In the genomic region with DNA sequence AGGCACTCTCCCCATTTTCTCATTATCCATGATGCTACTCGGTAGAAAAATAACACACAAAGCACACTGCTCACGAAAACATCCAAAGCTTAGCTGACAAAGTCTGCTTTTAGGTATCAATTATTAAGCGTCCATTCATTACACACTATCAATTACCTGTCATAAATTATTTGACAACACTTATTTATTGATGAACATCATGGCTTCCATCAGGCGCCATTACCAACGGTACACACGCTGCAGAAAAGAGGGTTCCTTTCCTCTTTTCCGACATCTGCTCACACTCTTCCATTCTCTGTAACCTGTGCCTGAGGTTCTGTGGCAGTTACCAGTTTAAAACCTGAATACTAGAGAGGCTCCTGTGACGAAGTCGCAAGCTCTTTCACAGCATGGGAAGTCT, we compare ENCODE assay signal across 40 mouse cellular contexts. TPM values are rescaled to one million over a fixed set of nuclear protein-coding genes. Genes with fewer than 3 reads are reported as not detected.
"Had no signal": no experiment of that assay in that cellular context is flagged by ENCODE, and none has a peak within 500 bp of the region (broad histone marks: within the 10 kb centered on the region; RNA-seq: fewer than 3 reads in every experiment).

A gene (minus strand): TSS at position 101 of the 400 bp plus-strand sequence.

- H3K9ac ChIP-seq: heart, embryonic 12.5 days; heart, embryonic 13.5 days; heart, embryonic 15.5 days; hindbrain, embryonic 12.5 days; hindbrain, embryonic 13.5 days; hindbrain, embryonic 14.5 days; hindbrain, embryonic 15.5 days; intestine, embryonic 15.5 days; kidney, embryonic 15.5 days had no signal

- H3K27me3 ChIP-seq: heart, embryonic 12.5 days; heart, embryonic 13.5 days; heart, embryonic 15.5 days; hindbrain, embryonic 12.5 days; hindbrain, embryonic 13.5 days; hindbrain, embryonic 15.5 days; intestine, embryonic 15.5 days; kidney, embryonic 15.5 days had no signal

- ATAC-seq: hindbrain, embryonic 16.5 days; hindbrain, postnatal 0 days; inflammation-experienced regulatory T-cells, adult 6 months; intestine, embryonic 15.5 days had no signal

- H3K4me3 ChIP-seq: heart, adult 2 months; heart, embryonic 10.5 days; heart, embryonic 12.5 days; heart, embryonic 13.5 days; heart, embryonic 15.5 days; hindbrain, embryonic 10.5 days; hindbrain, embryonic 12.5 days; hindbrain, embryonic 13.5 days; hindbrain, embryonic 15.5 days; intestine, embryonic 15.5 days; kidney, embryonic 15.5 days; layer of hippocampus, adult 2 months had no signal

- H3K9me3 ChIP-seq: heart, embryonic 10.5 days; heart, embryonic 12.5 days; heart, embryonic 13.5 days; heart, embryonic 15.5 days; hindbrain, embryonic 10.5 days; hindbrain, embryonic 12.5 days; hindbrain, embryonic 13.5 days; hindbrain, embryonic 15.5 days; intestine, embryonic 15.5 days; kidney, embryonic 15.5 days had no signal

- H3K4me1 ChIP-seq: heart, embryonic 13.5 days; heart, embryonic 15.5 days; hindbrain, embryonic 10.5 days; hindbrain, embryonic 12.5 days; hindbrain, embryonic 15.5 days; intestine, embryonic 15.5 days; kidney, embryonic 15.5 days had no signal

- H3K27ac ChIP-seq: heart, adult 2 months; heart, embryonic 10.5 days; heart, embryonic 13.5 days; heart, embryonic 15.5 days; hindbrain, embryonic 10.5 days; hindbrain, embryonic 12.5 days; hindbrain, embryonic 13.5 days; hindbrain, embryonic 14.5 days; hindbrain, embryonic 15.5 days; hindbrain, postnatal 0 days; intestine, embryonic 15.5 days; kidney, embryonic 15.5 days; kidney, postnatal 0 days; layer of hippocampus, adult 2 months had no signal

- H3K4me2 ChIP-seq: heart, embryonic 11.5 days; heart, embryonic 12.5 days; heart, embryonic 13.5 days; heart, embryonic 15.5 days; hindbrain, embryonic 12.5 days; hindbrain, embryonic 13.5 days; hindbrain, embryonic 14.5 days; hindbrain, embryonic 15.5 days; intestine, embryonic 15.5 days; kidney, embryonic 15.5 days had no signal

- DNase-seq: heart, adult 2 months; heart, postnatal 10 days; heart, postnatal 14 days; heart, postnatal 36 days; heart, postnatal 4 days; kidney, adult 11 months; kidney, adult 18-20 months; kidney, adult 2 months; kidney, adult 8-10 months; kidney, adult 9 months; kidney, postnatal 10 days; kidney, postnatal 14 days; kidney, postnatal 25 days; kidney, postnatal 36 days; kidney, postnatal 4 days; layer of hippocampus, adult 9-11 months; layer of hippocampus, postnatal 36 days had no signal

RNA-seq across cellular contexts. Expression of the gene that starts here (rescaled TPM):
- total RNA-seq: hematopoietic stem cell, adult 5-6 weeks; hindbrain, postnatal 0 days had no signal
- polyA plus RNA-seq: heart, embryonic 12.5 days; heart, embryonic 13.5 days; hindbrain, embryonic 10.5 days; hindbrain, embryonic 11.5 days; hindbrain, embryonic 12.5 days; hindbrain, embryonic 13.5 days; hindbrain, embryonic 14.5 days; inflammation-experienced regulatory T-cells, adult 6 months; intestine, embryonic 14.5 days; intestine, embryonic 15.5 days; kidney, adult 2 months; kidney, embryonic 14.5 days; kidney, embryonic 15.5 days; kidney, embryonic 16.5 days; kidney, postnatal 0 days; large intestine, adult 2 months had no signal
